Mouse (Mus musculus): ENCODE data around the gene Sdc3. TPM values are rescaled to one million over a fixed set of nuclear protein-coding genes. Genes with fewer than 3 reads are reported as not detected.

The Sdc3 gene
- polyA plus RNA-seq, 1 experiment from 2014 or later, result 113 TPM

- Histone ChIP-seq H3K4me1 (replicated peaks; ENCODE audit: control insufficient read depth, insufficient read depth, low read length) (peaks cover 62% of the 10 kb centered on the region), H3K4me2 (ENCODE audit: low read length) (no peak overlapping the region), H3K36me3 (ENCODE audit: control insufficient read depth, insufficient read depth) (no peaks in the 10 kb centered on the region), H3K4me3 (replicated peaks; ENCODE audit: low read length) (no peak overlapping the region), H3K27ac (ENCODE audit: low read length) (no peak overlapping the region), H3K9ac (replicated peaks; ENCODE audit: low read depth, low read length) (no peak overlapping the region), H3K9me3 (ENCODE audit: control insufficient read depth, low read length) (no peaks in the 10 kb centered on the region), H3K27me3 (replicated peaks; ENCODE audit: control insufficient read depth, insufficient read depth, low read length) (no peaks in the 10 kb centered on the region)
- WGBS, result 87% methylated on average over 9 of the region's 9 CpGs
- ATAC-seq, result no peak
Measured at GRCm38 (mm10) chr4:130806746-130807145, 14.4 kb downstream of the Sdc3 start.

- peaks cover 59% of the 10 kb centered on the region for H3K4me1 ChIP-seq (replicated peaks; ENCODE audit: control insufficient read depth, insufficient read depth, low read length)
- H3K27me3 ChIP-seq (replicated peaks; ENCODE audit: control insufficient read depth, insufficient read depth, low read length), result no peaks in the 10 kb centered on the region
- no peak overlapping the region for H3K4me3 ChIP-seq (replicated peaks; ENCODE audit: low read length)
- no peak for ATAC-seq
- no peak overlapping the region for H3K9ac ChIP-seq (replicated peaks; ENCODE audit: low read depth, low read length)
- 19% methylated on average over 5 of the region's 5 CpGs for WGBS
- H3K36me3 ChIP-seq (ENCODE audit: control insufficient read depth, insufficient read depth), result no peaks in the 10 kb centered on the region
- no peaks in the 10 kb centered on the region for H3K9me3 ChIP-seq (ENCODE audit: control insufficient read depth, low read length)
- H3K27ac ChIP-seq (ENCODE audit: low read length), result peak overlapping the region; percentile 60; the same call in 1 of the 2 replicates
- no peak overlapping the region for H3K4me2 ChIP-seq (ENCODE audit: low read length)
Measured at GRCm38 (mm10) chr4:130809784-130810183, 17.4 kb downstream of the Sdc3 start.

GRCm38 (mm10) chr4:130810845-130811244 is 18.5 kb downstream of the Sdc3 start:
- no peaks in the 10 kb centered on the region for H3K27me3 ChIP-seq (replicated peaks; ENCODE audit: control insufficient read depth, insufficient read depth, low read length)
- H3K27ac ChIP-seq (ENCODE audit: low read length), result no peak overlapping the region
- 57% methylated on average over 3 of the region's 3 CpGs for WGBS
- H3K9ac ChIP-seq (replicated peaks; ENCODE audit: low read depth, low read length), result no peak overlapping the region
- no peak overlapping the region for H3K4me2 ChIP-seq (ENCODE audit: low read length)
- no peaks in the 10 kb centered on the region for H3K9me3 ChIP-seq (ENCODE audit: control insufficient read depth, low read length)
- H3K4me3 ChIP-seq (replicated peaks; ENCODE audit: low read length), result no peak overlapping the region
- no peak for ATAC-seq
- H3K4me1 ChIP-seq (replicated peaks; ENCODE audit: control insufficient read depth, insufficient read depth, low read length), result peaks cover 59% of the 10 kb centered on the region
- H3K36me3 ChIP-seq (ENCODE audit: control insufficient read depth, insufficient read depth), result no peaks in the 10 kb centered on the region

- H3K4me2 ChIP-seq (ENCODE audit: low read length), result no peak overlapping the region
Measured at GRCm38 (mm10) chr4:130811385-130811784, 19.0 kb downstream of the Sdc3 start.

GRCm38 (mm10) chr4:130813958-130814357 is 21.6 kb downstream of the Sdc3 start:
- H3K4me2 ChIP-seq (ENCODE audit: low read length), result no peak overlapping the region
- no peak overlapping the region for H3K4me3 ChIP-seq (replicated peaks; ENCODE audit: low read length)
- 39% methylated on average over 2 of the region's 2 CpGs for WGBS
- H3K9ac ChIP-seq (replicated peaks; ENCODE audit: low read depth, low read length), result no peak overlapping the region
- peaks cover 60% of the 10 kb centered on the region for H3K4me1 ChIP-seq (replicated peaks; ENCODE audit: control insufficient read depth, insufficient read depth, low read length)
- peak; percentile 61 for ATAC-seq
- H3K27ac ChIP-seq (ENCODE audit: low read length), result peak overlapping the region; percentile 86
- no peaks in the 10 kb centered on the region for H3K9me3 ChIP-seq (ENCODE audit: control insufficient read depth, low read length)
- H3K27me3 ChIP-seq (replicated peaks; ENCODE audit: control insufficient read depth, insufficient read depth, low read length), result no peaks in the 10 kb centered on the region
- H3K36me3 ChIP-seq (ENCODE audit: control insufficient read depth, insufficient read depth), result 0 out of 2 replicates have a peak, but pooled peaks cover 2% of the 10 kb centered on the region

More at GRCm38 (mm10) chr4:130811385-130811784, 19.0 kb downstream of the Sdc3 start:
- Histone ChIP-seq H3K27ac (ENCODE audit: low read length) (no peak overlapping the region), H3K9ac (replicated peaks; ENCODE audit: low read depth, low read length) (no peak overlapping the region), H3K36me3 (ENCODE audit: control insufficient read depth, insufficient read depth) (no peaks in the 10 kb centered on the region), H3K4me3 (replicated peaks; ENCODE audit: low read length) (no peak overlapping the region), H3K9me3 (ENCODE audit: control insufficient read depth, low read length) (no peaks in the 10 kb centered on the region), H3K4me1 (replicated peaks; ENCODE audit: control insufficient read depth, insufficient read depth, low read length) (peaks cover 60% of the 10 kb centered on the region), H3K27me3 (replicated peaks; ENCODE audit: control insufficient read depth, insufficient read depth, low read length) (no peaks in the 10 kb centered on the region)
- no peak for ATAC-seq
- WGBS, result 25% methylated on average over 7 of the region's 7 CpGs

- Histone ChIP-seq H3K27me3 (replicated peaks; ENCODE audit: control insufficient read depth, insufficient read depth, low read length) (no peaks in the 10 kb centered on the region), H3K27ac (ENCODE audit: low read length) (peak overlapping the region; percentile 86), H3K9me3 (ENCODE audit: control insufficient read depth, low read length) (no peaks in the 10 kb centered on the region), H3K4me1 (replicated peaks; ENCODE audit: control insufficient read depth, insufficient read depth, low read length) (peaks cover 54% of the 10 kb centered on the region), H3K4me3 (replicated peaks; ENCODE audit: low read length) (no peak overlapping the region), H3K9ac (replicated peaks; ENCODE audit: low read depth, low read length) (no peak overlapping the region), H3K4me2 (ENCODE audit: low read length) (no peak overlapping the region), H3K36me3 (ENCODE audit: control insufficient read depth, insufficient read depth) (0 out of 2 replicates have a peak, but pooled peaks cover 3% of the 10 kb centered on the region)
- peak; percentile 85 for ATAC-seq
- WGBS, result 11% methylated on average over 8 of the region's 8 CpGs
Measured at GRCm38 (mm10) chr4:130814742-130815330, 22.5 kb downstream of the Sdc3 start.

GRCm38 (mm10) chr4:130815860-130816259 is 23.5 kb downstream of the Sdc3 start:
- Histone ChIP-seq H3K4me3 (replicated peaks; ENCODE audit: low read length) (no peak overlapping the region), H3K36me3 (ENCODE audit: control insufficient read depth, insufficient read depth) (0 out of 2 replicates have a peak, but pooled peaks cover 3% of the 10 kb centered on the region), H3K27ac (ENCODE audit: low read length) (peak overlapping the region; percentile 86), H3K27me3 (replicated peaks; ENCODE audit: control insufficient read depth, insufficient read depth, low read length) (no peaks in the 10 kb centered on the region), H3K9ac (replicated peaks; ENCODE audit: low read depth, low read length) (no peak overlapping the region), H3K4me1 (replicated peaks; ENCODE audit: control insufficient read depth, insufficient read depth, low read length) (peaks cover 50% of the 10 kb centered on the region), H3K4me2 (ENCODE audit: low read length) (no peak overlapping the region), H3K9me3 (ENCODE audit: control insufficient read depth, low read length) (no peaks in the 10 kb centered on the region)
- no peak for ATAC-seq
- 69% methylated on average over 8 of the region's 8 CpGs for WGBS

GRCm38 (mm10) chr4:130819806-130820205 is 27.5 kb downstream of the Sdc3 start:
- no peaks in the 10 kb centered on the region for H3K9me3 ChIP-seq (ENCODE audit: control insufficient read depth, low read length)
- 87% methylated on average over 3 of the region's 3 CpGs for WGBS
- peaks cover 14% of the 10 kb centered on the region for H3K4me1 ChIP-seq (replicated peaks; ENCODE audit: control insufficient read depth, insufficient read depth, low read length)
- H3K4me3 ChIP-seq (replicated peaks; ENCODE audit: low read length), result no peak overlapping the region
- ATAC-seq, result no peak
- H3K27me3 ChIP-seq (replicated peaks; ENCODE audit: control insufficient read depth, insufficient read depth, low read length), result no peaks in the 10 kb centered on the region
- H3K27ac ChIP-seq (ENCODE audit: low read length), result no peak overlapping the region
- peaks cover 13% of the 10 kb centered on the region for H3K36me3 ChIP-seq (ENCODE audit: control insufficient read depth, insufficient read depth)
- no peak overlapping the region for H3K4me2 ChIP-seq (ENCODE audit: low read length)
- H3K9ac ChIP-seq (replicated peaks; ENCODE audit: low read depth, low read length), result no peak overlapping the region

- ATAC-seq, result no peak
- Histone ChIP-seq H3K27ac (ENCODE audit: low read length) (no peak overlapping the region), H3K27me3 (replicated peaks; ENCODE audit: control insufficient read depth, insufficient read depth, low read length) (no peaks in the 10 kb centered on the region), H3K4me2 (ENCODE audit: low read length) (no peak overlapping the region), H3K4me1 (replicated peaks; ENCODE audit: control insufficient read depth, insufficient read depth, low read length) (peaks cover 5% of the 10 kb centered on the region), H3K36me3 (ENCODE audit: control insufficient read depth, insufficient read depth) (peaks cover 13% of the 10 kb centered on the region), H3K4me3 (replicated peaks; ENCODE audit: low read length) (no peak overlapping the region), H3K9ac (replicated peaks; ENCODE audit: low read depth, low read length) (no peak overlapping the region), H3K9me3 (ENCODE audit: control insufficient read depth, low read length) (no peaks in the 10 kb centered on the region)
- whole genome bisulfite sequencing, result 82% methylated on average over 7 of the region's 7 CpGs
Measured at GRCm38 (mm10) chr4:130820594-130821255, 28.4 kb downstream of the Sdc3 start.

All from forebrain, embryonic 16.5 days (tissue).